Mouse (Mus musculus) olfactory bulb, adult 2 months (tissue): ENCODE data around the gene Snx25. TPM values are rescaled to one million over a fixed set of nuclear protein-coding genes. Genes with fewer than 3 reads are reported as not detected.
A peak's percentile ranks its signal among the peaks of the same experiment; 100 is the strongest.

Experiments used
- H3K27ac ChIP-seq: fragments of 200-500 bp; 2 replicates; pipeline ENCODE4 v1.5.1; 2012; ENCODE audit warnings: low read depth, low read length; ENCODE audit not compliant: insufficient read depth
- H3K4me1 ChIP-seq: fragments of 200-500 bp; 2 replicates; pipeline ENCODE4 v1.6.1; 2012; ENCODE audit warnings: low read length; ENCODE audit not compliant: control insufficient read depth, insufficient read depth
- H3K4me3 ChIP-seq: fragments of 200-500 bp; 2 replicates; pipeline ENCODE4 v1.5.1; 2012; ENCODE audit warnings: mild to moderate bottlenecking, low read depth, low read length, moderate library complexity; ENCODE audit not compliant: insufficient read depth
- CTCF ChIP-seq: fragments of 200-500 bp; IDR thresholded peaks from 2 replicates; pipeline ENCODE4 v1.5.1; 2012; ENCODE audit warnings: low read depth, mild to moderate bottlenecking, low read length, moderate library complexity; ENCODE audit not compliant: insufficient read depth
- POLR2A ChIP-seq: fragments of 200-500 bp; IDR thresholded peaks from 2 replicates; pipeline ENCODE4 v1.6.1; 2012; ENCODE audit warnings: mild to moderate bottlenecking, low read depth, low read length, moderate library complexity; ENCODE audit not compliant: insufficient read depth
- WGBS: fragments of 180-500 bp; shearing (Covaris S2); methylation state at CpG from one replicate; pipeline ENCODE4 v1.1.7; 2018; 5-methylcytosine and 5-hydroxymethylcytosine counted together
- polyA plus RNA-seq: library from polyadenylated mRNA; stranded (reverse); fragments of >200 nt; gene quantifications from 2 replicates; pipeline ENCODE4 v1.2.4, GENCODE M21; 2012; ENCODE audit warnings: low replicate concordance; ENCODE audit not compliant: missing spikeins, insufficient read depth, insufficient read length

Snx25 gene
- polyA plus RNA-seq, 1 experiment, result not detected

GRCm38 (mm10) chr8:46039666-46040065, 112.3 kb downstream of the Snx25 start:
- Histone ChIP-seq H3K4me3 (no peak overlapping the region), H3K4me1 (0 out of 2 replicates have a peak, but pooled peaks cover 5% of the 10 kb centered on the region), H3K27ac (no peak overlapping the region)
- no peak for TF ChIP-seq POLR2A
- no peak for TF ChIP-seq CTCF
- WGBS, result 29% methylated on average over 1 of the region's 1 CpGs

GRCm38 (mm10) chr8:46036217-46036616, 115.7 kb downstream of the Snx25 start:
- no peak overlapping the region for H3K27ac ChIP-seq
- 86% methylated on average over 11 of the region's 11 CpGs for WGBS

GRCm38 (mm10) chr8:46024392-46024791, 127.6 kb downstream of the Snx25 start:
- no peak for TF ChIP-seq CTCF
- no peak for TF ChIP-seq POLR2A
- WGBS, result 56% methylated on average over 4 of the region's 4 CpGs

More at GRCm38 (mm10) chr8:46036217-46036616, 115.7 kb downstream of the Snx25 start:
- Histone ChIP-seq H3K4me3 (no peak overlapping the region), H3K4me1 (0 out of 2 replicates have a peak, but pooled peaks cover 5% of the 10 kb centered on the region)
- TF ChIP-seq POLR2A, result no peak
- TF ChIP-seq CTCF, result no peak

GRCm38 (mm10) chr8:46022758-46023157, 129.2 kb downstream of the Snx25 start:
- Histone ChIP-seq H3K4me1 (no peaks in the 10 kb centered on the region), H3K27ac (no peak overlapping the region), H3K4me3 (no peak overlapping the region)
- WGBS, result 94% methylated on average over 9 of the region's 9 CpGs
- TF ChIP-seq CTCF (no peak), POLR2A (no peak)

More at GRCm38 (mm10) chr8:46024392-46024791, 127.6 kb downstream of the Snx25 start:
- H3K4me1 ChIP-seq, result no peaks in the 10 kb centered on the region
- H3K4me3 ChIP-seq, result no peak overlapping the region
- no peak overlapping the region for H3K27ac ChIP-seq

GRCm38 (mm10) chr8:46022203-46022602, 129.8 kb downstream of the Snx25 start:
- no peak overlapping the region for H3K27ac ChIP-seq
- 89% methylated on average over 9 of the region's 9 CpGs for WGBS
- H3K4me1 ChIP-seq, result no peaks in the 10 kb centered on the region
- no peak overlapping the region for H3K4me3 ChIP-seq
- TF ChIP-seq CTCF, result no peak
- no peak for TF ChIP-seq POLR2A

GRCm38 (mm10) chr8:46010746-46011680, 140.9 kb downstream of the Snx25 start:
- peak overlapping the region; percentile 10; the same call in 1 of the 2 replicates for H3K4me3 ChIP-seq
- peaks cover 4% of the 10 kb centered on the region for H3K4me1 ChIP-seq
- WGBS, result 6% methylated on average over 17 of the region's 17 CpGs
- H3K27ac ChIP-seq, result peak overlapping the region; percentile 72
- TF ChIP-seq POLR2A (no peak), CTCF (no peak)

GRCm38 (mm10) chr8:46010306-46010705, 141.7 kb downstream of the Snx25 start:
- TF ChIP-seq POLR2A, result no peak
- no peak for TF ChIP-seq CTCF
- no peak overlapping the region for H3K4me3 ChIP-seq
- 60% methylated on average over 2 of the region's 2 CpGs for WGBS
- H3K27ac ChIP-seq, result peak overlapping the region; percentile 71
- H3K4me1 ChIP-seq, result peaks cover 4% of the 10 kb centered on the region

GRCm38 (mm10) chr8:46007050-46007672, 144.8 kb downstream of the Snx25 start:
- no peak overlapping the region for H3K27ac ChIP-seq

GRCm38 (mm10) chr8:46005596-46005995, 146.4 kb downstream of the Snx25 start, which contains the start of gene Ankrd37:
Gene Ankrd37 (minus strand): TSS chr8:46005707.
- TF ChIP-seq CTCF (no peak), POLR2A (no peak)
- 42% methylated on average over 4 of the region's 4 CpGs for WGBS
- Histone ChIP-seq H3K4me1 (peaks cover under 1% of the 10 kb centered on the region), H3K4me3 (no peak within 1 kb of the TSS), H3K27ac (peak within 1 kb of the TSS; percentile 73; the same call in 1 of the 2 replicates)

More at GRCm38 (mm10) chr8:46007050-46007672, 144.8 kb downstream of the Snx25 start:
- no peak for TF ChIP-seq POLR2A
- no peak for TF ChIP-seq CTCF
- 77% methylated on average over 3 of the region's 3 CpGs for WGBS
- Histone ChIP-seq H3K4me3 (no peak overlapping the region), H3K4me1 (peaks cover 4% of the 10 kb centered on the region)
